Mouse (Mus musculus) spleen, postnatal 36 days (tissue): ENCODE data around the gene Vmn2r98.
"Not testable (repeated sequence)": the region's sequence is repeated elsewhere in the genome, so short reads cannot be mapped to it uniquely, and the experiment has no call there.

Experiments used
- DNase-seq, 2 experiments: peaks; one replicate each; pipeline ENCODE4 v3.0.0; 2022; ENCODE audit warnings: low spot score in 2 of 2, mixed read lengths in 1 of 2

The Vmn2r98 gene

GRCm38 (mm10) chr17:19053160-19053559, at the start of gene Vmn2r98:
TSS of gene Vmn2r98 (plus strand) at chr17:19053460.
- not testable (repeated sequence) for DNase-seq

- not testable (repeated sequence) for DNase-seq
These were observed 21.8 kb upstream of the Vmn2r98 start for GRCm38 (mm10) chr17:19031441-19031840.

GRCm38 (mm10) chr17:19031962-19032361, 21.3 kb upstream of the Vmn2r98 start:
- DNase-seq, result no peak

GRCm38 (mm10) chr17:19032721-19033120, 20.5 kb upstream of the Vmn2r98 start:
- DNase-seq, result no peak
